Mouse (Mus musculus): Measurements from ENCODE around the gene Lin37.

Lin37 gene

DNA sequence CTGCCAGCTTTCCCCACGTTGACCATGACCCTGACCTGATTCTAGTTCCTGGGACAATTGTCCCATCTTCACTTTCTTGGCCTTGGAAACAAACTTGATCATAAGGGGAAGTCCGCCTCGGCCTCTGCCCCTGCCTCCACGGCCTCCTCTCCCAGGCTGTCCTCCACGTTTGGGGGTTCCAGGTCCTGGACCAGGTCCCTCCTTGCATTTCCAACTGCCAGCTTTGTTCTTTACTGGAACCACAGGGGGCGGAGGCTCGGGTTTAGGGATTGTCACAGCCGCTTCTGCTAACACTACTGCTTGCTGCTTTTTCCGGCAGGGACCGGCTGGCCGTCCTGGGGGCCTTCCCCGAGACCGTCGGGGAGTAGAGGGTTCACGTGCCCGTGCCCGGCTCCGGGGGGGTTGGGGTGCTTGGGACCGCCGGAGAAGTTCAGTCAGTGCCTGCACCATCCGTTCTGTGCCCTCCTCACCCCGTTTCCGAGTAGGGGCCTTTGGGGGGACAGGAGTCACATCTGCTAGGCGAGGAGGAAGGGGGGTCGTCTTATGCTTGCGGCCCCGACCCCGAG lies 26.9 kb upstream of the Lin37 start:
- 82% methylated on average over 28 of the region's 28 CpGs for WGBS

DNA sequence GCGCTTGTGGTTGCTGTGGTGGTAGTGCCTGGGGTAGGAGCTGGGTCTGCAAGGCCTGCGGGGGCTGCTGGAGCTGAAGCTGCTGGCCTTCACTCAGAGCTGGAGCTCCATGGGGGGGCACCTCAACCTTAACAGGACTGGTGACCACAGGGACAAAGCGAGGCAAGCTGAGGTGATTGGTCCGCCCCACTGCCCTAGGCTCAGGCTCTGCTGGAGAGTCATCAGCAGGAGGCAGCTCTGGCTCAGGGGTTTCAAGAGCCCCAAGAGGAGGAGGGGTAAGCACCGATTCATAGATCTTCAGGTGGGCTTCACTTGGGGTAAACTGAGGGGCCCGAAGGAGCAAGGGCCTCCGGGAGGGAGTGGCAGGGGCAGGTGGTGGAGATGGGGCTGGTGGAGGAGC lies 25.5 kb upstream of the Lin37 start:
- WGBS = 93% methylated on average over 7 of the region's 7 CpGs

DNA sequence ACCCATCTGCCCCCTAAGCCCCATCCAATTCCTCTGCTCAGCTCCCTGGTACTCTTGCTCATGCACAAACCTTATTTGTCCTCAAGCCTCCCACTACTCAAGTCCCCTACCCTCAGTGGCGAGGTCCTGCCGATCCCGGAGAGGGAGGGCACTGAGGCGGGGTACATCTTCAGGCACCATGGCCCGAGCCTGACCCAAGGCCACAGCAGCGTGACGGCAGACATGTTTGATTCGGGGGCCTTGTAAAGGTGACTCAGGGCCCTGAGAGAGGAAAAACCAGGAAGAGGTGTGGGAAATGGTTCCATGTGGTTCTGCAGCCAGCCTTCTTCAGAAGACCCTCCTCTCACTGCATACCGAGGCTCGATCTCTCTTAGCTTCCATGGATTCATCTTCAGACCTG lies 24.7 kb upstream of the Lin37 start:
- 90% methylated on average over 10 of the region's 10 CpGs for WGBS

DNA sequence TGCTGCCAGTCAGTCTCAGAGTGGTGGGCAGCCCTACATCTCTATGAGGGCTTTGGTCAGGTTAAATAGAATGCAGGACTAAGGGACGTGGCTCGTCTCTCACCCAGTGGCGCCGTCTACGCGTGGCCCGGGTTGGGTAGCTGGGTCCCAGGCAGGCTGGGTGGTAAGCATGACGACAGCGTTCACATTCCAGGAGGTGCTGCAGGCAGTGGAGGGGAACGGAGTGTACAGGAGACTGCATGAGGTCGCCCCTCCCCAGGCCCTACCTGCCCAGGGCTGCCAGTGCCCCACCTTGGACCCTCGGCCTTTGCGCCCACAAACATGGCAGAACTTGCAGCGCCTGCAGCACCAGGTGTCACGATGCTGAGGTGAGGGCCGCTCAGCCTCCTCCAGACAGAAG lies 21.9 kb upstream of the Lin37 start:
- WGBS = 95% methylated on average over 16 of the region's 16 CpGs

DNA sequence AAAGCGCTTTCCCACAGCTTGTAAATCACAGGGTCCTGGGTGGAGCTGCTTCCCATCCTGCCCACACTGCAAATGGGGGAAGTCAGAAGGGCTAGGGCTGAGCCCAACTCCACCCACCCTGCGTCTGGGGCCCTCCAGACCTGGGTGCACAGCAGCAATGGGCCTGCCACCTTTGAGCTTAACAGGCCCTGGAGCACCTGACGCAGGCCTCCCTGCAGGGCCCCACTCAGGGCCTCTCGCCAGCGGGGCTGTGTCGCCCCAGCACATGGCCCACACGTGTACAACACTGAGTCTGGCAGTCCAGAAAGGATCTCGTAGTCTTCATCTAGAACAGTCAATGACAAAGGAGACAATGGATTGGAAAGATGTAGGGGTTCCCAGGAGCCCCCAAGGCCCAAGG lies 20.3 kb upstream of the Lin37 start:
- WGBS = 90% methylated on average over 8 of the region's 8 CpGs

DNA sequence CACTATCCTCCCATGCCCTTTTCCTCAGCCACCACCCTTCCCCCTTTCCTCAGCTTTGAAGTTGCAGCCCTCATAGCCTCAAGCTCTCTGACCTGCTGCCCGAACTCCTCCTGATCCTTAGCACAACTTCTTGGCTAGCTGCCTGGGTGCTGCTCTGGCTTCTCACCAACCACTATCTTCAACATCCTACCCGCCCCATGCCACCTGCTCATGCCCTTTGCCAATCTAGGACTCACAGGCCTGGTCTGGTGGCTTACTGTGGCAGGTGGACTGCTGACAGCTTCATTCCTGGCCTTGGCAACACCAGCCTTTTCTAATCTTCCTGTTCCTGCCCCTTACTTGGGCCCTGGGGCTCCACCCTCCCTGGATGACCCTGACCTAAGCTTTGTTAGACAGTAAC lies 13.3 kb upstream of the Lin37 start:
- 35% methylated on average over 2 of the region's 2 CpGs for WGBS

DNA sequence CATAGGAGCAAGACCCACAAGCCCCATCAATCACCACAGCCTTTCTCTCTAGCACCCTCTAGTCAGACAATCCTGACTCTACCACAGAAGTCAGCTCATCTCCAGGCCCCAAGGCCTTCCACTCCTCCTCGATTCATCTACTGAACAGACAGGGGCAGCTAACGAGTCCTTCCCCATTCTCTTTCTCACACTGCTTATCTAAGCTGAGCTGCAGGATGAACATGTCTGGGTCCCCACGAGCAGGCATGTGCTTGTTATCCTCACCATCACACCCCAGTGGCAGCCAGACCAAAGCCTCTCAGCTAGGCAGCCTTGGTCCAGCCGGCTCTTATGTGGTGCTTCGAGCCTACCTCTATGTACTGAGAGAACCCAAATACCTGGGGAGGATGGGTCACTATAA lies 12.8 kb upstream of the Lin37 start:
- WGBS = 81% methylated on average over 5 of the region's 5 CpGs

DNA sequence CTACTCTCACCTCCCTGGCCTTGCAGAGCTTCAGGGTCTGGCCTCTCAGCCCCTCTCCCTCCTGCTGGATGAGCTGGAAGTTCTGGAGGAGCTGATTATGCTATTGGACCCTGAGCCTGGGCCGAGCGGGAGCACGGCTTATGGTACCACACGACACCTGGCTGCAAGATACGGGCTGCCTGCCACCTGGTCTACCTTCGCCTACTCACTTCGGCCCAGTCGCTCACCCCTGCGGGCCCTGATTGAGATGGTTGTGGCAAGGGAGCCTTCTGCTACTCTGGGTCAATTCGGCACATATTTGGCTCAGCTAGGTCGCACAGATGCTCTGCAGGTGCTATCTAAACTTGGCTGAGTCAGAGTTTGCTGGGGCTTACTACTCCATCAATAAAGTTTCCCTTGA lies 7.9 kb upstream of the Lin37 start:
- 86% methylated on average over 11 of the region's 11 CpGs for WGBS

DNA sequence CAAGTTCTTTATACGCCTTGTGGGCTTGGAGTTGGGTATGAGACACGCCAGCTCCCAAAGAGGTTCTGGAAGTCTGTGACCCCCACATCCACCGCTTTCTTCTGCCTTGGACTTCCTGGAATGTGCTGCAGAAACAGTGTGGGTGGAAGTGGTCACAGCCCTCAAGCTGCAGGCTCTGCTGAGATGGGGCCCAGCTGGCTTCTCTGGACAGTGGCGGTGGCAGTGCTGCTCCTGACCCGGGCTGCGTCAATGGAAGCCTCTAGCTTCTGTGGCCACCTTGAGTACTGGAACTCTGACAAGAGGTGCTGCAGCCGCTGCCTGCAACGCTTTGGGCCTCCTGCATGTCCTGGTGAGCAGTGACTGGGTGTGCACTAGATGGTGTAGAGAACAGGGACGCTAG lies 6.4 kb upstream of the Lin37 start:
- WGBS = 85% methylated on average over 9 of the region's 9 CpGs

DNA sequence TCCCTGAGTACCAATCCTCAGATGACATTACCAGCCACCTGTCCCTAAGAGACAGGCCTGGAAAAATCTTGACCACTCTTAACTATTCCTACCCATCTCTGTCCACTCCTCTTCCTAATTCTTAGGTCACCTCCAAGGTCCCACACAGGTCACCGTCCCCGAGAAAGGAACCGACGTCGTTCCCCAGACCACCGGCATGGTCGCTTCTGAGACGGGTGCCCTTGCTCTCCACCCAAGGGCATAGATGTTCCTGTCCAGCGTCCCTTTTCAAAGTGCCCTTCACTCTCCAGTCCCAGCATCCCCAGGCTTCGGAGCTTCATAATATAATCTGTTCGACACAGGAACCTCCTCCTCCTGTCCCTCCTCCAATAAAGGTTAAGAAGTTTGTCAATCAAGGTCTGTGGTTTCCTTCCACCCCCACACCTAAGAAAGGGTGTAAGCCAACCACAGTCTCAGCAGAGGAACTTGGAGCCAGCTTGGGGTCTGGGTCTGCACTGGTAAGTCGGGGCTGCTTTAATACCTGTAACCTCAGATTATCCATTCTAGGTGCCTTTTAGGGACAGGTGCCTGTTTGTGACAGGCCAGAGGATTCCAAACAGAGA lies 5.4 kb upstream of the Lin37 start, which contains the start of gene Igflr1:
Igflr1 (plus strand) TSS at position 458 of the 602 bp plus-strand sequence.
- 95% methylated on average over 12 of the region's 12 CpGs for WGBS

DNA sequence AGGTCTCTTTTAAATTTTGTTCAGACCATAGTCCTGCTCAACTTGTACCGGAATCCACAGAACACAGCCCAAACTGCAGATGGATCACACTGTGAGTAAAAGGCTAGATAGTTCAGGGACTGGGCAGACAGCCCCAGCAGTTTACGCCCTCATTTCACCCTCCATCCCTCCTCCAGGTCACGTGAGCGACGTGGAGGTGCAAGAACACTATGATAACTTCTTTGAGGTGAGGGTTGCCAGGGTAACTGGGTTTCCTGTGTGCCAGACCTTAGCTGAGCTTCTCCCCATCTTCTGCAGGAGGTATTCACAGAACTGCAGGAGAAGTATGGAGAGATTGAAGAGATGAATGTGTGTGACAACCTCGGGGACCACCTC lies 4.3 kb upstream of the Lin37 start:
- 20% methylated on average over 6 of the region's 6 CpGs for WGBS

DNA sequence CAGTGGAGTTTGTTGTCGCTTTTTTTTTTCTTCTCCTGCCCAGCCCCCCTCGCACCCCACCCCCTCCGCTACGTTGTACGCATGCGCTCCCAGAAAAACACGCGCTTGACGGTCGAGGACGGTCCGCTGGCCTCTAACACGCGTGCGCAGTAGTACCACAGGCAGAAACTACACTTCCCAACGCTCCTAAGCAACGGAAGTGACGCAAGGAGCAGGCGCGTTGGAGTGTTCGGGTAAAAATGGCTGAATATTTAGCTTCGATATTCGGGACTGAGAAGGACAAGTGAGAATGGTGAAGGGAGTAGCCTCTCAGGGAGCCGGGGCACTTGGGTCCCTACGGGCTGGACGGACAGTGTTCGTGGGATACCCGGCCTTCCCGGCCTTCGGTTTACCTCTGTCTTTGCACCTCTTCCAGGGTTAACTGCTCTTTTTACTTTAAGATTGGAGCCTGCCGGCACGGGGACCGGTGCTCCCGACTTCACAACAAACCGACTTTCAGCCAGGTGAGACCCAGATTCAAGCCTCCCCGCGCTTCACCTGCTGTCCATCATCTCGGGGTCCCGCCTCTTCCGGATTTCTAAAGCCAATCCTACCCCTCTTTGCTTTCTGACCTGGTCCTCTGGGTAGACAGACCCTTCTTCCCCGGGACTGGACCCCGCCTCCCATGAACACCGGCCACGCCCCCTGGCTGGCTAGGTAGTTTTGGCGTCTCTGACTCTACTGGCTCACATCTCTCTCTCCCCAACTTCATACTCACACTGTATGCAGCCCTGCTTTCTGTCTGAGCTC lies 3.7 kb upstream of the Lin37 start, which contains the start of the genes U2af1l4, Gm49396 and Psenen:
U2af1l4 (plus strand) TSS at position 185 of the 789 bp plus-strand sequence.
Gm49396 (plus strand) TSS at position 228 of the 789 bp plus-strand sequence.
Psenen (minus strand) TSS at position 511 of the 789 bp plus-strand sequence.
- WGBS = under 1% methylated on average over 45 of the region's 45 CpGs

DNA sequence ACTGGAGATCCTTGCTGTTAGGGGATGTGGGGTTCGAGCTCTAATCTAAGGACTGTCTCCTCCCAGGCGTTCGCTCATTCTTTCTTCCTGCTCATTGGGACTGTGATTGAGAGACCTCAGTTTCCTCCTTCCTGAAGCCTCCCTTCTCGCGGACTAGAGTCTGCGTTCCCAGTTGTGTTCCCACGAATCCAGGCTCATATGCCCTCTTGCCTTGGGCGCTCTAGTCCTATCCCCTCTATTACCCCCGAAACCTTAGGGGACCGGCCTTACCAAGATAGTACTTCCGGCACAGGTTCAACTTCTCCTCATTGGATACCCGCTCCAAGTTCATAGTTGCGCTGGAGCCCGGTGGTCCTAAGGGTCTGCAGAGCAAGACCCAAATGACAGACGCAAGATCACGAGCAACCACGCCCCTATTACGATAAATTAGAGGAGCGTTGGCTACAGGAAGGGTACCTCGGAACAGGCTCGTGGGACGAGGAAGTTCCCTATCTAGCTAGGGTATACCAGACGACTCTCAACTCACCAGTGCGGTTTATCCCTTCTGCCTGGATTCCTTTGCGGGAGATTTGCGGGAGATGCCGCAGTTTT lies 3.0 kb upstream of the Lin37 start:
- WGBS = under 1% methylated on average over 27 of the region's 27 CpGs

DNA sequence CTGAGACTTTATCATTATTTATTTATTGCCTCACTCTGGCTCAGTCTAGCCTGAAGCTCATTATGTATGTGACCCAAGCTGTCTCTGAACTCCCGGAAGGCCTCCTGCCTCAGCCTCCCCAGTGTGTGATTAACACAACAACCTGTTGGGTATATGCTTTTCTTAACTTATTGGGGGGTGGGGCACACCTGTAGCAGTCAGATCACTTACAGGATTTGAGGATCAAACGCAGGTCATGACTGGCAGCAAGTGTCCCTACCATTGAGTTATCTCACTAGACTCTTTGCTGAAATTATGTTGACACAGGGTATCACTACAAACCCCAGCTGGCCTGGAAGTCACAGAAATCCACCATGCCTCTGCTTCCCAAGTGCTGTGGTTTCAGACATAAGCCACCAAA lies 658 bp upstream of the Lin37 start:
- WGBS = 55% methylated on average over 2 of the region's 2 CpGs

DNA sequence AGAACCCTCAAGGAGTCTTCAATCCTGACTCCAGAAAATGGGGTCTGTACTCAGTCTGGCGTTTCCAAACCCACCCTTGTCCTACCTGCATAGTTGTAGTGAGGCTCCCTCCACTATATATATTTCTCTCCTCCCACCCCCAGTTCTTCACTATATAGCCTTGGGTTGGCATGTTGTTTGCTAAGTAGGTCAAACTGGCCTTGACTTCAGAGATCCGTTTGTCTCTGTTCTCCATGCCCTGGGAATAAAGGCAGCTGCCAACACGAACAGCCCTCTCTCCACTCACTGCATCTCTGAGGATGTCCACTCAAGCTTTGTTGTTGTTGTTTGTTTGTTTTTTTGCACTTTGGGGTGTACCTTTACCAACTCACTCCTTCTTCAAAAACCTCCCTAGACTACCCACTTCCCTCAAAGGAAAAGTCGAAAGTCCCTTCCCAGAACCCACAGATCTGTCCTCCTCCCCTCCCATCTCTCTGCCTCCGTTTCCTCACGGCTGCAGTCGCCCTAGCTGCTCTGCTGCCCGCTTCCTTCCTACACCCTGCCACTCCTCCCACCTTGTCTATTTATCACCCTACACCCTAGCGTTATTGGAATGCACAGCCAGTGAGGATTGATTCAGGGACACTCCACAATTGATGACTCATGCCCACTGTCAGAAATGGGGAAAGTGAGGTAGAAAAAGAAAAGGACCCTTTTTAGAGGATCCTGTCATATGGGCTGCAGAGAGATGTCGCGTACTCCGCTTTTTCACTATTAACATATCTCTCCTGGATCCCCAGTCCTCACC lies 789 bp downstream of the Lin37 start:
- WGBS = 3% methylated on average over 12 of the region's 12 CpGs

DNA sequence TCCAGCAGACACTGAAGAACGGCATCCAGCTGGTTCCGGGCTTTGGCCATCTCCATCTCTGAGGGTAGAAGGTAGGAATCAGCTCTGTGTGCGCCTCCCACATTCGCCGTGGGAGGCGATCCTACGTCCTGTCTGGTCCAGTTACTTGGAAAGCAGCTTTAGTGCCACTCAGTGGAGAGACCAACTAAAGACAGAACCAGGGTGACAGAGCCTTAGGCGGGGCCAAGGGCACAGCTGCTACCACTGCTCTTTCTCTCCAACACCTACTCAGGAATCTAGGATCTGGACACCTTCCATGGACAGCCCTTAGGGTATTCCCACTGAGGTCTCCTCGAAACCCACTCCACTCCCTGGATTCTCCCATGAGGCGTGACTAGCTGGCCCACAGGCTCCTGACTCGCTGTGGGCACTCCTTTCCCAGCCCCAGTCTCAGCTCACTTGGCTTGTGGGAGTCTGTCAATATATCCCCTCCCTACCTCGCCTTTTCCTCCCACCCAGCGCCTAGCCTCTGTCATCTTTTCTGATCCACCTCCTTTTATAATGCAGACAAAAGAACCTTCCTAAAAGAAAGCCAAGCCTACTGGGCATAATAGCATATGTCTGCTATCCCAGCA lies 1.6 kb downstream of the Lin37 start:
- WGBS = 69% methylated on average over 13 of the region's 13 CpGs

DNA sequence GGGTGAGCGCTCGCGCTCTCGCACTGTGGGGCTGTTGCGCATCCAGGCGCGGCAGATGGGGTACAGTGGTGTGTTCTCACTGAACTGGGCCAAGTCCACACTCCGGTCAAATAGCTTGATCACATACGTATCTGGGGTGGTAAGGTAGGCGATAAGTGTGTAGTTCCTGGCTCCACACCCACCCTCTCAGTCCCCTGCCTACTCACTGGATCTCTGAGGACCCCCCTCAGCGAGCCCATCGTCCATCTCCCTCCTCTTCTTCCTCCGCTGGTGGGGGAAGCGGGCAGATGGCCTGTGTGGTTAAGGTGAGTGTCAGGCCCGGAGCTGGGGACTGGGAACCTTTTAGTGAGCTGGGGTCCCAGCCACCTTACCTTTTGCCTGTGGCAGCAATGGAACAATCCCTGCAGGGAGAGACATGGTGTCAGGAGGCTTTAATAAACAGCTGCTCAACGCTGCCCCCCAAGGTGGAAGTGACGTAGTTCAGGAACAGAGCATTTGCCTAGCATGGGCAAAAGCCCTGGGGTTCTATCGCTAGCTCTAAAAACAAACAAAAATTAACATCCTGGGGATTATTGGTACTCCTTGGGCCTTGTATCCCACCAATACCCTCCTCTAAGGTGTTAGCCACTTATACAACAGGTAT lies 2.6 kb downstream of the Lin37 start:
- WGBS = 90% methylated on average over 18 of the region's 18 CpGs

DNA sequence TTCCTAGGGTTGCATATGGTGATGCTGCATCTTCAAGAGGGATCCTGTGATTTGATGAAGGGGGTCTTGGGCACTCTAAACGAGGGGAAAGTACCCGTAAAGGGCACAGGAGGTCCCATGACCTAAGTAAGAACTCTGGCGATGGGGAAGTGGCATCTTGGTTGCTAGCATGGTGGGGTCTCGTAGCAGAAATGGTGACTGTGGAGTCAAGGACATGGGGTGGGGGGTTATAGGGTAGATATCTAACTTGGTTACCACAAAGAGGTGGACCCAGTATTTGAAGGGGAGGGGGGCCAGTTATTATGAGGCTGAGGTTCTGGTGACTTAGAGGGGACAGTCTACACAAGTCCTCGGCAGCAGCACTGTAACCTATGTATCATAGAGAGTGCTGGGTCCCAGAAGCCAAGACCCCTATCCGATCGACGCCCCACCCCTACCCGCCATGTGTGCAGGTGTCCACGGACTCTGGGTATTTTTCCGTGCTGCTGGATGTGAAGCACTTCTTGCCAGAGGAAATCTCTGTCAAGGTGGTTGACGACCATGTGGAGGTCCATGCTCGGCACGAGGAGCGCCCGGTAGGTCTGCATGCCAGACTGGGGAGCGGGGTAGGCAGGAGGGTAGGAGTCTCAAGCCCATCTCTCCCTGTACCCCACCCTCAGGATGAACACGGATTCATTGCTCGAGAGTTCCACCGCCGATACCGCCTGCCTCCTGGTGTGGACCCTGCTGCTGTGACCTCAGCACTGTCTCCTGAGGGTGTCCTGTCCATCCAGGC lies 5.6 kb downstream of the Lin37 start:
- WGBS = 80% methylated on average over 22 of the region's 22 CpGs

DNA sequence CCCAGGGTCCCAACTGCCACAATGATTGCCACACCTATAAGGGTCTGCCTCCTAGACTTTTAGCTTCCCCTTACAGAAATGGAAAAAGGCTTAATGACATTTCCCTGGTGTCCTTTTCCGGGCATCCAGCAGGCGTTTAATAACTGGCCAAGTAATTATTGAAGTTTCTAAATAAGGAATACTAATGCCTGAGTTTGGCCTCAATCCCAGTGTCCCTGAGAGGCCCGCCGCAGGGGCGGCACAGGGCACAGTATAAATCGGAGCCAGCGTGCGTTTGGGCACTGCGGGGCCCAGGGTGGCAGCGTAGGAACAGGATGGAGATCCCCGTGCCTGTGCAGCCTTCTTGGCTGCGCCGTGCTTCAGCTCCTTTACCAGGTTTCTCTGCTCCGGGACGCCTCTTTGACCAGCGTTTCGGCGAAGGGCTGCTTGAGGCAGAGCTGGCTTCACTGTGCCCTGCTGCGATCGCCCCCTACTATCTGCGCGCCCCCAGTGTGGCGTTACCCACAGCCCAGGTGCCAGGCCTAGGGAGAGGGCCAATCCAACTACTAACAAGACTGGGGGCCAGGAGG lies 6.5 kb downstream of the Lin37 start:
- WGBS = 1% methylated on average over 23 of the region's 23 CpGs

Measured in cerebral cortex, adult 2 months (tissue).